Mouse (Mus musculus) left cerebral cortex, adult 9 months (tissue): ENCODE measurements around the gene Ptges3l.
"Not testable (repeated sequence)": the region's sequence is repeated elsewhere in the genome, so short reads cannot be mapped to it uniquely, and the experiment has no call there.

Experiments
- DNase-seq, 2 experiments: peaks; one replicate each; pipeline ENCODE4 v3.0.0; 2022; ENCODE audit warnings: low spot score in 2 of 2

Gene Ptges3l

GRCm38 (mm10) chr11:101457631-101458030, 32.5 kb upstream of the Ptges3l start:
- DNase-seq = no peak

DNA sequence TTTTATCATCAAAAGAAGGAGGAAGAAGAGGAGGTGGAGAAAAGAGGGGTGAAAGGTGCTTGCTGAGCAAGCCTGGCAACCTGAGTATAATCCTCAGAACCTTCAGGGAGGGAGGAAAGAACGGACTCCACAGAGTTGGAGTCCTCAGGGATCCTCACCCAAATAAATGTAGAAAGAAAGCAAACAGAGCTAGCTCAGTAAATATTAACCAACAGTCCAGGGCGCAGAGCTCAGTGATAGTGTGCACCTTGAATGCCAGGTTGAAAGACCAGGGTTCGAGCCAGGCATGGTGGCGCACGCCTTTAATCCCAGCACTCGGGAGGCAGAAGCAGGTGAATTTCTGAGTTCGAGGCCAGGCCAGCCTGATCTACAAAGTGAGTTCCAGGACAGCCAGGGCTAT, 30.5 kb upstream of the Ptges3l start:
- no peak for DNase-seq

DNA sequence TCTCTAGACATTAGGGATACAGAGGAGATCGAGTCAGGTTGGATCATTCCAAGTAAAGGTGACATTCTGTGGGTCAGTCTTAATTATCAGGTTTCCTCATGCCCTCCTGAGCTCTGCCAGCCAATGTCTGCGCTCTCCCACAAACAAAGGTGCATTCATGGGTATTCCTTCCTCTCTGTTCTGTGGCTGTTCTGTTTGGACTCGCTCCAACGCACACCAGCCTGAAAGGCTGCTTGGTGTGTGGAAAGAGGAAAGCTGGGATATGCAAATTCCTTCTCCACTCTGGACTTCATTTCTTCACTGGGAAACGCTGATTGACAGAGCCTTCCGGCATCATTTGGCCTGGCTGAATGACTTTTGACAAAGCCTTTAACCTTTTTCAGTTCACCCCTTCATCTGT, 29.6 kb upstream of the Ptges3l start:
- DNase-seq = no peak

DNA sequence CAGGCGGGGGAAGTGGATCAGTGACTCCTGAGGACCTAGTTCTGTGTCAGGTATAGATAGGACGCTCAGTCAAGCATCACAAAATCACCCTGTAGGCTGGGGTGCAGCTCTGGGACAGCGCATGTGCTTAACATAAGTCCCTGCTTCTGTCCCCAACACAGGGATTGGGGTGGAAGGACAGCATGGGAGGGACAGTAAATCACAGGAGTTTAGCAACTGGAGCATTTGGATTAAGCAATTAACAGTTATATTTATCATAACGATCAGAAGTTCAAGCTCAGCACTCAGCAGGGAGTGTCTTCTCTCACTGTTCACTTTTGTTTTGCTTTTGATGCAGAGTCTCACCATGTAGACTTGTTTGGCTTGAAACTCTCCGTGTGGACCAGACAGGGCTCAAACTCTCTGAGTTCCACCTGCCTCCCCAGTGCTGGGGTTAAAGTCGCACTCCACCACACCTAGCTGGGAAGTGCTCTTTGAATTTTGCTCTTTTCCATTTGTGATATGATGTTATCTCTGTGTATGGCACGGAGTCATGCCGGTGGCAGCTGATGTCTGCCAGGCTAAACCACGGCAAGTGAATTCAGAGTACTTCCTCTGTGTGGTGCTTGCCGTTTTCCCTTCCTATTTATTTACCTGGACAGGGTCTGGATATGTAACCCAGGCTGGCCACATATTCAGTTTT, 27.1 kb upstream of the Ptges3l start:
- no peak for DNase-seq

DNA sequence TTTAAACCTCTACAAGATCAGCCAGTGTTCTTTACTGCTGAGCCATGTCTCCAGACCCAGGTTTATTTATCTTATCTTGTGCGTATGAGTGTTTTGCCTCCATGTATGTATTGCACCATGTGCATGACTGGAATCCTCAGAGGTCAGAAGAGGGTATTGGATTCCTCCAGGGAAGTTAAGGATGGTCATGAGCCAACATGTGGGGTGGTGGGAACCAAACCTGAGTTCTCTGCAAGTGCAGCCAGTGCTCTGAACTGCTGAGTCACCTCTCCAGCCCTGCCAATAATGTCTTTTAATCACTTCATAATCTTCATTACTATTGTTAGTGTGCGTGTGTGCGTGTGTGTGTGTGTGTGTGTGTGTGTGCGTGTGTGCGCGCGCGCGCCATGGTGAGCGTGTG, 26.4 kb upstream of the Ptges3l start:
- DNase-seq = no peak

DNA sequence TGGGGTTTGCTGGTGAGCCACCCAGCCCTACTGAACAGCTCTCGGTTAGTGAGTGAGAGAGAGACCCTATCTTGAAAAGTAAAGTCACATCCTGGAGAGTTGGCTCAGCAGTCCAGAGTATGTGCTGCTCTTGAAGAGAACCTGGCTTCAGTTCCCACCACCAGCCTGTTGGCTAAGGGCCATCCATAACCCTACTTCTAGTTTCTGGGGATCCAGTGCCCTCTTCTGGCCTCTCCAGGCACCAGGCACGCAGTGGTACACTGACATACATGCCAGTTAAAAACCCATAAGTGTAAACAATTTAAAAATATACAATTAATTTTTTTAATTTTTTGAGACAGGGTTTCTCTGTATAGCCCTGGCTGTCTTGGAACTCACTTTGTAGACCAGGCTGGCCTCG, 25.3 kb upstream of the Ptges3l start:
- no peak for DNase-seq

- not testable (repeated sequence) for DNase-seq
Measured at GRCm38 (mm10) chr11:101449596-101449995, 24.5 kb upstream of the Ptges3l start.

GRCm38 (mm10) chr11:101448899-101449298, 23.8 kb upstream of the Ptges3l start:
- DNase-seq = no peak

DNA sequence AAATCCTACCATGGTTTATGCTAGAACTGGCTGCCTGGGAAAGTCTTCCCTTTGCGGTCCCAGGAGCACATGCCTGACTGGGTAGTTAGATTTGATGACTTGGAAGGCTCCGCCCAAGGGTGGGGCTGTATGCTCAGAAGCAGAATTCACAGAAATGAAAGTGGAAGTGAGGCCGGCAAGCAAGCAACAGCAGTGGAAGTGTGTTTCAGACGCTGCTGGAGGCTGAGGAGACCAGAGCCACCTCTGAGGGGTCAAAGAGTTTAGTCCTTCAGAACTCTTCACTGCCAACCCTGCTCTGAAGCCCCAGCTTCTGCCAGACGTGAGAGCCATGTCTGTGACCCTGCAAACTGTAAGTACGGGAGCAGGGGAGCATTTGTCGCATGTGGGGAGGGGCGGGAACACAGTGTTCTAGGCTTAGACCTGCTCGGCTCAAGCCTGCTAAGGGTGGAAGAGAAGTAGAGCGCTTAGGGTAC, 23.2 kb upstream of the Ptges3l start, which contains the start of gene Ifi35:
Ifi35 (plus strand) TSS at position 134 of the 473 bp plus-strand sequence.
- DNase-seq = no peak

- no peak for DNase-seq
Measured at GRCm38 (mm10) chr11:101447786-101448185, 22.7 kb upstream of the Ptges3l start.

DNA sequence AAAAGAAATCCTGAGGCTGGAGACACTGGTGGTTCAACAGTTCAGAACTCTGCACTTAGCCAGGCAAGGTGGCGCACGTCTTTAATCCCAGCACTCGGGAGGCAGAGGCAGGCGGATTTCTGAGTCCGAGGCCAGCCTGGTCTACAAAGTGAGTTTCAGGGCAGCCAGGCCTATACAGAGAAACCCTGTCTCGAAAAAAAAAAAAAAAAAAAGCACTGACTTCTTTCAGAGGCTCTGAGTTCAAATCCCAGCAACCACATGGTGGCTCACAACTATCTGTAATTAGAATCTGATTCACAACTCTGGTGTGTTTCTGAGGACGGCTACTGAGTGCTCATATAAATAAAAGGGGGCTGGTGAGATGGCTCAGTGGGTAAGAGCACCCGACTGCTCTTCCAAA, 21.7 kb upstream of the Ptges3l start:
- not testable (repeated sequence) for DNase-seq

DNA sequence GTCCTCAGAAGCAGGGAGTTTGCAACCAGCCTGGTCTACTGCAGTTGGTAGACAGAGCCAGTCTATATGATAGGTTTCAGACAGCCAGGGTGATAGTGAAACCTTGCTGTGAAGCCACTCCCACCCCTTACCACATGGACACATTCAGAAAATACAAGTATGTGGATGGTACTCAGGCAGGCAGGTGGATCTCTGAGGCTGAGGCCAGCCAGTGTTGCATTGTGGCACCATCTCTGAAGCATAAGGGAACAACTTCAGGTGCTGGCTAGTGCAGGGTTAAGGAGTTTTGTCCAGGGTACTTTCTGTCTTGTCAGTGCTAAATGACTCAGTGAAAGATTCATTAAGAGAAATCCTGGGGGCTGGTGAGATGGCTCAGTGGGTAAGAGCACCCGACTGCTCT, 21.2 kb upstream of the Ptges3l start:
- DNase-seq = no peak

DNA sequence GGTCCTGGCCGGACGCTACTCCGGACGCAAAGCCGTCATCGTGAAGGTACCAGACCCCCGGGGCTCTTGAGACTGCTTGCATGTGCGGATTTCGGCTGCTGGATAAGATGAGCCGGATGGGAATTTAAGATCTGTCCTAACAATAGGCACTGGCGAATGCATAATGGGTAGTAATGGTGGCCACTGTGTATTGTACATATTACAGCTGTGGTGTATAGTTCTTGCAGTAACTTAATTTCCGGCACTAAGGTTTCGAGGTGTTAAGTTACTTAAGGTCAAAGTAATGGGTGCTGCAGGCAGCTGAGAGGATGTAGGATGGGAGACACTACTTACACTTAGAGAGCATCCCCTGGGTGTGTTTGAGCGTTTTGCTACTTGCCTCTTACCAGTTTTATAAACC, 17.6 kb upstream of the Ptges3l start:
- DNase-seq = no peak

DNA sequence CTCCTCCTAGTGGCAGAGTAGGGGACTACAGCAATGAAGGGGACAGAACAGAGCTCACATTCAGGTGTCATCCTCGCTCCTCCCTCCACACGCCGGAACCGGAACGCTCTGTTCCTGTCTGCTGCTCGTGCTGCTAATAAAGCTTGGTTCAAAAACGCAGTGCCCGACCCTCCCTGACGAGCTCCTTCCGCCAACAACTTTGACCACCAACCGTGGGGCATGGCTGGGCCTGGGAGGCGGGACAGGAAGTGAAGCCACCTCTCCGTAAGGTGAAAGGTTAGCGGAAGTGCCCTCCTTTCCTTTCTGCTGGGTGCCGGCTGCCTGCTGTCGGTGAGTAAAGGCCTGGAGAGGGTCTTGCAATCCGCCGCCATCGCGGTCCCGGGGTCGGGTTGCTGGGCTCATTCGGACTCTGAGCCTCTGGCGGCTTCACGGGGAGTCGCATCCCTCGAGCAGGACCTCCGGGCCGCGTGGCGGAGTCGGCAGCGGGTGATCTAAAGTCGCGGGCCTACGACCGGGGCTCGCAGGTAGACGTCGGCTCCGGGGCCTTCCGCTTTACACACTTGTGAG, 17.1 kb upstream of the Ptges3l start, which contains the start of gene Rpl27:
Rpl27 (plus strand) TSS at position 172 of the 567 bp plus-strand sequence.
- DNase-seq = peak; percentile 96 to 98

GRCm38 (mm10) chr11:101441450-101442126, 16.5 kb upstream of the Ptges3l start:
- not testable (repeated sequence) for DNase-seq

DNA sequence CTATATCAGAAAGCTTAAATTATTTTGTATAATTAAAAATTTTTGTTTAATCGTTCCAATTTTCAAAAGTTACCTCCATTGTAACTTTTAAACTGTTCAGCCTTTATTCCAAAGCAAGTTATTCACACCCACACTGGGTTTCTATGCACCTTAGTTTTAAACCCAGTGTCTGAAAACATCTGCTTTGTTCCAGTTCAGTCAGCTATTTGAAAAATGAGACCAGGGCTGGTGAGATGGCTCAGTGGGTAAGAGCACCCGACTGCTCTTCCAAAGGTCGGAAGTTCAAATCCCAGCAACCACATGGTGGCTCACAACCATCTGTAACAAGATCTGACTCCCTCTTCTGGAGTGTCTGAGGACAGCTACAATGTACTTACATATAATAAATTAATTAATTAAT, 12.9 kb upstream of the Ptges3l start:
- not testable (repeated sequence) for DNase-seq

GRCm38 (mm10) chr11:101436916-101437315, 11.8 kb upstream of the Ptges3l start:
- DNase-seq = no peak

- DNase-seq = no peak
Measured at GRCm38 (mm10) chr11:101435831-101436230, 10.7 kb upstream of the Ptges3l start.

GRCm38 (mm10) chr11:101433396-101433795, 8.3 kb upstream of the Ptges3l start:
- DNase-seq = no peak

DNA sequence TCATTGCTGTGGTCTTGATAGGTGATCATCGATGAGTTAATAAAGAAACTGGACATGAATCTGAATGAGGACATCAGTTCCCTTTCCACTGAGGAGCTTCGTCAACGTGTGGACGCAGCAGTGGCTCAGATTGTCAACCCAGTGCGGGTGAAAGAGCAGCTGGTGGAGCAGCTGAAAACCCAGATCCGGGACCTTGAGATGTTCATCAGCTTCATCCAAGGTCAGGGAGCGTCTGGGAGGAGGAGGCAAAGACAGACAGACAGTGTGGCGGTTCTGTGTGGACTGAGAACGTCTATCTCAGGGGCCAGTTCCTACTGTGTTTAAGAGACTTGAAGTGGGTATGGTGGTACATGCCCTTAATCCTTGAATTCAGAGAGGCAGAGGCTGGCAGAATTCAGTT, 6.2 kb upstream of the Ptges3l start:
- no peak for DNase-seq

DNA sequence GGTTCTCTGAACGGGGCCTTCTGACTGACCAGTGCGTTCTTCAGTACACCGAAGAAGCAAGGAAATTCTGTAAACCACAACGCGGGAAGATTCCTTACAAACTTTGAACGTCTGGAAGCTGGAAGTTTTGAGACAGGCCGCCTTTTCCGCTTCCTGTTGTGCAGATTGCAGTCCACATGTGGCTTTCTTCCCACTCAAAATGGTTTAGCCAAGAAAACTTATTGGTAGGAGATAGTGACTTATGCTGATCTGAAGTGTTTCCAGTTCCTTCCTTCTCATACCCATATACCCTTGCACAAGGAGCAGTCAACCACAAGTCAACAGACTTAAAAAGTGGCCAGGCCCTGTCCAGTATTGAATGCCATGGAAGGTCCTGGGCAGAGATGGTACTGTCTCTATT, 1.0 kb upstream of the Ptges3l start:
- no peak for DNase-seq

GRCm38 (mm10) chr11:101424105-101424851, 855 bp downstream of the Ptges3l start, which contains the start of gene Gm27029:
Gene Gm27029, minus strand, starts transcription at chr11:101424796.
- no peak for DNase-seq
